Mouse (Mus musculus) right cerebral cortex, adult 2 months (tissue): ENCODE measurements around the gene Tdrkh.

Source experiments
- DNase-seq, 2 experiments: peaks; one replicate each; pipeline ENCODE4 v3.0.0; 2021 to 2022; ENCODE audit warnings: low spot score in 2 of 2

The Tdrkh gene

GRCm38 (mm10) chr3:94413031-94413679 is at the start of gene Tdrkh:
Gene Tdrkh, plus strand, starts transcription at chr3:94413273.
- peak; percentile 99 for DNase-seq

GRCm38 (mm10) chr3:94363291-94364153 is 49.6 kb upstream of the Tdrkh start:
- peak; percentile 21 to 35 for DNase-seq

- DNase-seq, result no peak
Measured at GRCm38 (mm10) chr3:94364154-94364526, 48.9 kb upstream of the Tdrkh start.

GRCm38 (mm10) chr3:94366761-94367160 is 46.3 kb upstream of the Tdrkh start:
- peak; percentile 84 to 92 for DNase-seq

- DNase-seq, result no peak
Measured at GRCm38 (mm10) chr3:94367511-94367910, 45.6 kb upstream of the Tdrkh start.

DNA sequence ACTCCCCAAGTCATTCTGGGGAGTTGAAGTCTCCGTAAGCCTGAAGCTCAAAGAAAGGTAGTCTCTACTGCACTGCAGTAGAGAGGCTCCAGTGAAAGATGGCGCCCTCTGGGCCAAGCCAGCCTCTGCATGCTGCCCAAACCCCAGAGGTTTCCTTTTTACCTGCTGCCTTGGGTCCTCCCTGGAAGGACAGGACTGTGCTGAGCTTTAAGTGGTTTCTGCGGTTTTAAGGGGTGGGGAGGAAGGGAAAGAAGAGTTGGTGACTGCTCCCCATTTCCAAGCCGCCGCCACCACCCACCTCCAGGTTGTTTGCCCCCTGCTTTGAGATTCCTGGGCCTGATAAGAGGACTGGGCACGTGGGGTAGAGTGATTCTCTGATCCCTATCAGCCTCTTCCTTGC is 44.4 kb upstream of the Tdrkh start:
- DNase-seq, result no peak

DNA sequence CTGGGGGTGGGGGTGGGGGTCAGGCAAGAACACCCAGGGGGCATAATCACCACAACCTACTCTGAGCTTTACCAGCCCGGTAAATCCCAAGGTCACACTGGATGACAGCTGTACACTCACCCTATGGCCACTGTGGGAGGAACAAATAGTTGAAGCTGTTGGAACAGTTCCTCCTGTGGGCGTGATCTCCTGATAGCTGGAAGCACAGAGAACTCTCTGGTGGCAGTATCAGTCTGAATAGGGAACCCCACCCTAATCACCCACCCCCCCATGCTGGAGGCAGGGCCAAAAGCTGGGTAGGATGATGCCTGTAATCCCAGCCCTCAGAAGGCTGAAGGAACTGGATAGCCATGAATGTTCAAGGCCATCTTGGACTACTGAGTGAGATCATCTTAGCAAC is 43.4 kb upstream of the Tdrkh start:
- no peak for DNase-seq

- peak; percentile 12 to 21 for DNase-seq
Measured at GRCm38 (mm10) chr3:94371637-94372036, 41.4 kb upstream of the Tdrkh start.

DNA sequence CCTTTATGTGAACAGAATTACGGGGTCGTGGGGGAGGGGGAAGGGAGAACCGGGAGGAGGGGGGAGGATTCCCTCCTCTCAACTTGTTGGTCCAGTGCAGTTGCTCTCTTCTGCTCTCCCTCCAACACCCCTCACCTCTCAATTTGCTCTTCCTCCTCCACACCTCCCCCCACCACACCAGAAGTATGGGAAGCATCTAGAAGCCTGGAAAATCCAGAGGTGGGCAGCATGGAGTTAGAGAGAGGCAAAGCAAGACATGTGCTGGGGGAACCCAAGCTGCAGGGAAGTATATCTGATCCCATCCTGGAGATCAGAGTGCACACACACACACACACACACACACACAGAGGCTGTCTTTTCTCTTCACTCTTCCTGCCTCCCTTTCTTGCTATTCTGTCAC is 41.0 kb upstream of the Tdrkh start:
- DNase-seq, result no peak

- DNase-seq, result no peak
Measured at GRCm38 (mm10) chr3:94372641-94373040, 40.4 kb upstream of the Tdrkh start, which contains the start of gene Rorc. Gene Rorc, plus strand, starts transcription at chr3:94372794.

- DNase-seq, result peak; percentile 26
Measured at GRCm38 (mm10) chr3:94373090-94373489, 40.0 kb upstream of the Tdrkh start.

DNA sequence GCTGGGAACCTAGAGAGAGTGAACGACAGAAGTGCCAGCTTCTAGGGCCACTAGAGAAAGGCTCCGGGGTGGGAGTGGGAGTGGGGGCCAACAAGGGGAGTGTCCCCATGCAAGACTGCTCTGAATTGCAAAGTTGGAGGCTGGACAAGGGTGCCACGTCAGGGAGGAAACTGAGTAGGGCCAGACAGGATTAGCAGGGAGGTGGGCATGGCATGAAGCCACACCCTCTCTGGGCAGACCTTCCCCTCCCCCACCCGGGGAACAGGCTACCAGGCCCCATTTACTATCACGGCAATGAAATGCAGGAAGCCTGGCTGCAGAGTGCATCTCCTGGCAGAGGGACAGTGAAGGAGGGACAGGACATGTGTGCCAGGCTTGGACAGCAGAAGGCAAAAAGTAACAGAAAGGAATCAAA is 39.5 kb upstream of the Tdrkh start:
- DNase-seq, result no peak

- no peak for DNase-seq
Measured at GRCm38 (mm10) chr3:94374636-94375035, 38.4 kb upstream of the Tdrkh start.

DNA sequence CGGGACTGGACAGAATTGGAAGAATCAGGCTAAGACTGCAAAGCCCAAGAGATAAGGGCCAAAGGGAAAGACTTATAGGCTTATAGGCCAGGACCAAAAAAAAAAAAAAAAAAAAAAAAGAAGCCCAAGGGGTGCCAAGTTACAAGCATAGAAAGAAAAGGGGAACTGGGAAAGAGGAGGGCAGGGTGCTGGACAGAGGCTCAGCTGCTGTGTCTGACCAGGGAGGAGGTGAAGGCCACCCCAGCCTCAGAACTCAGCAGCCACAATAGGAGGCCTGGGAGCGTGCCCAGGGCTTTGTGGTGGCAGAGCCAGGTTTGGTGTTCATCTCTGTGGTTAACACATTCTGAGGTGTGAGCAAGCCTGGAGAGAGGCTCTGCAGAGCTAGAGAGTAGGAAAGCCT is 37.9 kb upstream of the Tdrkh start:
- no peak for DNase-seq

DNA sequence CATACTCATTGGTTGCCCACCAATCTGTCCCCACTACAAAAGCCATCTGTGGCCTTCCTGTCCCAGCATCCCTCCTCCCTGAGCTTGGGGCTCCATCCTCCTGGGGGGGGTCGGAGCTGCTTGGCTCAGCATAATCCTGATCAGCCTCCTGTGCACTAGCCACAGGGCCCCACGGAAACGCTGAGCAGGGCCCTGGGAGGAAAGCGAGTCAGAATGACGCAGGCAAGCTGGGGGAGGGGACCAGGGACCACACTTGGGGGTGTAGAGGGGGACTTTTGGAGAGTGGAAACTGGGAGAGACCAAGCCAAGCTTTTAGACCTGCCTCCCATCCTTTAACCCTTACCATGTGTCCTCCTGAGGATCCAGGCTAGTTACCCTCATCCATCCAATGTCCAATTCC is 37.2 kb upstream of the Tdrkh start:
- no peak for DNase-seq

- no peak for DNase-seq
Measured at GRCm38 (mm10) chr3:94377028-94377923, 35.8 kb upstream of the Tdrkh start.

DNA sequence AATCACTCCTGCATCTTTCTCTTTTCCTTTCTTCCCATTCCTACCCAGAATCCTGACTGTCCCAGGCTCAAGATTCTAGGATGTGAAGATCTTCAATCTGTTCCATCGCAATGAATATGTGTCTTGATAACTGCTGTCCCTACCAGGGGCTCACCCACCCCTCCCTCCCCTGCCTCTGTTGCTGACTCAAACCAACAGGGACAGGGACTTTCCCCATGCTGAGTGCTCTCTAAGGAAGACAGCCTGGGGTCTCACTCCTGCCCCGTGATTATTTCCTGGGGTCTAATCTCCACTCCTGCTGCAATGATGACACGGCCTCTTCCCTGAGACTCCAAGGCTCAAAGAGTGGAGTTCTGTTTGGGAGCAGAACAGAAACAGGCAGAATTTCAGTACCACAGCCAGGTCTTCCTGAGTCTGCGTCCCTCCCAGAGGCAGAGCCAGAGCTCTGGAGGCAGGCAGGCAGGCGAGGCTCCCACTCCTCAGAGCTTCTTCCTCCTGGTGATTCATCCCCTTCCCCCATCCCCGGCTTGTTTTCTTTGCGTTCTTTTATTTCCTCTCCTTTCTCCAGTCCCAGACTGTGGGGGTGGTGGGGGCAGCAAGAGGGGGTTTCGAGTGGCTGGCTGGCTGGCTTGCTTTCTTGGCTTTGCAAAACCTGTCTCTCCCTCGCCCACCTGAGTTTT is 33.1 kb upstream of the Tdrkh start:
- peak; percentile 45 to 59 for DNase-seq

DNA sequence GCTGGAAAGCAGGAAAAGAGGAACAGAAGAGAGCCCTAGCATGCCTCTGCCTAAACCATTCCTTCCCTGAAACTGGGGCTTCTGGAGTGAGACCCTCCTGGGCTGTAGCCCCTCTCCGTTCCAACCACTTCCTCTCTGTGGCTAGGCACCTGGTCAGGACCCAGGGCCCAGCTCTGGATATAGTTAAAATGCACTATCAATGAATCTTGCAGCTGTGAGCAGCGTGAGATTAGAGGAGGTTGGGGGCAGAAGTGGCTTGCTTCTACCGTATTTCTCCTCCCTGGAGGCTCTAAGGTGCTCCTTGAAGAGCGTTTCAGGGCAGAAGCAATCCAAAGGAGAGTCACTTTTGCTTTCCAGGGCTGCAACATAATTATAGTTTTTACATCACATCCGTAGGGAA is 30.8 kb upstream of the Tdrkh start:
- DNase-seq, result no peak

DNA sequence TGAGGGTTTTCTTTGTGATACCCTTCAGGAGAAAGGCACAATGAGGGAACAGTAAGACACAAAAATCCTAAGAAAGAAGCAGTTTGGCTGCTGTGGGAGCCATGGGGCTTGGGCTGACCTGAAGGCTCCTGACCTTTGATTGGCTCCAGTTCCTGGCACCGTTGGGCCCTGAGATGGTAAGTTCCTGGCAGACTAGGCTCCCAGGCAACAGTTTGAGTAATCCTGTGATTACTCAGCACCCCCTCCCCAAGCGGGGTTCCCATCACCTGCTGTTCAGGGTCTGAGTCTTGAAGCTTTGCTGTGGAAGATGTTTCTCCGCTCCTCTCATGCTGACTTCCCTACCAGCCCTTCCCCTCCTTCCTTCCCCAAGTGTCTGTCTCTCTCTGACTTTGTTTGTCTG is 29.6 kb upstream of the Tdrkh start:
- DNase-seq, result no peak

- DNase-seq, result no peak
Measured at GRCm38 (mm10) chr3:94386671-94387070, 26.4 kb upstream of the Tdrkh start.

GRCm38 (mm10) chr3:94387391-94387790 is 25.7 kb upstream of the Tdrkh start:
- no peak for DNase-seq

GRCm38 (mm10) chr3:94388047-94388446 is 25.0 kb upstream of the Tdrkh start:
- no peak for DNase-seq
